Mouse (Mus musculus): Measurements from ENCODE around the gene Tacc2.

The Tacc2 gene

GRCm38 (mm10) chr7:130766411-130767170 is 189.4 kb downstream of the Tacc2 start:
- DNase-seq (ENCODE audit: extremely low read depth, low read depth): no peak

- no peak for DNase-seq (ENCODE audit: extremely low read depth, low read depth)
Observed at GRCm38 (mm10) chr7:130768151-130768550, 190.9 kb downstream of the Tacc2 start.

- DNase-seq (ENCODE audit: extremely low read depth, low read depth): peak; percentile 50
Observed at GRCm38 (mm10) chr7:130770707-130771106, 193.5 kb downstream of the Tacc2 start.

GRCm38 (mm10) chr7:130773171-130773830 is 196.1 kb downstream of the Tacc2 start:
- peak; percentile 32 for DNase-seq (ENCODE audit: extremely low read depth, low read depth)

GRCm38 (mm10) chr7:130773914-130774630 is 196.8 kb downstream of the Tacc2 start, which contains the start of gene Btbd16:
Gene Btbd16 (plus strand): TSS chr7:130774069.
- peak; percentile 63 for DNase-seq (ENCODE audit: extremely low read depth, low read depth)

- DNase-seq (ENCODE audit: extremely low read depth, low read depth): no peak
Observed at GRCm38 (mm10) chr7:130780866-130781419, 203.7 kb downstream of the Tacc2 start.

GRCm38 (mm10) chr7:130782501-130783050 is 205.3 kb downstream of the Tacc2 start:
- DNase-seq (ENCODE audit: extremely low read depth, low read depth): no peak

GRCm38 (mm10) chr7:130785923-130786575 is 208.8 kb downstream of the Tacc2 start:
- DNase-seq (ENCODE audit: extremely low read depth, low read depth): no peak

GRCm38 (mm10) chr7:130786708-130787107 is 209.5 kb downstream of the Tacc2 start:
- no peak for DNase-seq (ENCODE audit: extremely low read depth, low read depth)

- no peak for DNase-seq (ENCODE audit: extremely low read depth, low read depth)
Observed at GRCm38 (mm10) chr7:130787537-130787936, 210.3 kb downstream of the Tacc2 start.

- no peak for DNase-seq (ENCODE audit: extremely low read depth, low read depth)
Observed at GRCm38 (mm10) chr7:130788950-130789349, 211.7 kb downstream of the Tacc2 start.

GRCm38 (mm10) chr7:130789456-130789855 is 212.2 kb downstream of the Tacc2 start:
- DNase-seq (ENCODE audit: extremely low read depth, low read depth): no peak

GRCm38 (mm10) chr7:130793671-130794070 is 216.4 kb downstream of the Tacc2 start:
- DNase-seq (ENCODE audit: extremely low read depth, low read depth): no peak

GRCm38 (mm10) chr7:130796786-130797185 is 219.5 kb downstream of the Tacc2 start:
- DNase-seq (ENCODE audit: extremely low read depth, low read depth): no peak

GRCm38 (mm10) chr7:130797524-130797923 is 220.3 kb downstream of the Tacc2 start:
- DNase-seq (ENCODE audit: extremely low read depth, low read depth): no peak

GRCm38 (mm10) chr7:130799418-130799817 is 222.2 kb downstream of the Tacc2 start:
- no peak for DNase-seq (ENCODE audit: extremely low read depth, low read depth)

GRCm38 (mm10) chr7:130800681-130801080 is 223.4 kb downstream of the Tacc2 start:
- no peak for DNase-seq (ENCODE audit: extremely low read depth, low read depth)

GRCm38 (mm10) chr7:130801811-130802210 is 224.6 kb downstream of the Tacc2 start:
- DNase-seq (ENCODE audit: extremely low read depth, low read depth): no peak

GRCm38 (mm10) chr7:130803251-130803825 is 226.1 kb downstream of the Tacc2 start:
- no peak for DNase-seq (ENCODE audit: extremely low read depth, low read depth)

- DNase-seq (ENCODE audit: extremely low read depth, low read depth): no peak
Observed at GRCm38 (mm10) chr7:130804991-130805390, 227.8 kb downstream of the Tacc2 start.

- DNase-seq (ENCODE audit: extremely low read depth, low read depth): no peak
Observed at GRCm38 (mm10) chr7:130807749-130808148, 230.5 kb downstream of the Tacc2 start.

Data from MEL-GATA-1-ER (cell line).